Mouse (Mus musculus): ENCODE results near the gene Pdia5. TPM values are rescaled to one million over a fixed set of nuclear protein-coding genes. Genes with fewer than 3 reads are reported as not detected.

Pdia5 gene
- polyA plus RNA-seq, 1 experiment from 2014 or later, result 22.2 TPM

GRCm38 (mm10) chr16:35508581-35508980, 17.9 kb upstream of the Pdia5 start:
- peak; percentile 56 for DNase-seq (ENCODE audit: low read depth, low spot score)
- in situ Hi-C loops (cut with MboI; ENCODE audit: low pct_unique_long_range_greater_than_20kb), result no loop called here
- no peak for TF ChIP-seq CTCF (IDR thresholded peaks at IDR 0.05)

DNA sequence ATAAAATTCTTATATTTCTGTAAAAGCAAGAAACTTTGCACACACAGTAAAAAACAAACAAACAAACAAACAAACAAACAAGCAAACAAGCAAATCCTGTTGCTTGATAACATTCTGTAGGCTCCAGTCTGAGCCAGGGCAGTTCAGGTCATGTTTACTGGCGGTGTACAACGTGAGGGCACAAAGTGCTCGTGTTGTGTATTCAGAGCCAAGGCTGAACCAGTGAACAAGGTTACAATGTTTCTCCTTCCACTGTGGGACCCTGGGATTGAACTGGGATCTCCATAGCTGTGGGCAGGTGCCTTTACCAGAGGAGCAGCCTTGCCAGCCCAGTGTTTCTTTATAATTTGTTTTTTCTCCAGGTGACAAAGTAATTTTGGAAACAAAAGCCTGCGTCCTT, 15.1 kb upstream of the Pdia5 start:
- H3K27me3 ChIP-seq, result no peaks in the 10 kb centered on the region
- in situ Hi-C loops (cut with MboI; ENCODE audit: low pct_unique_long_range_greater_than_20kb), result no loop called here
- ATAC-seq, result no peak
- ChIA-PET CTCF (no interaction called here), POLR2A (interaction anchor here (0.8 kb wide), 1 partner anchor 10 kb away, joined by 3 read pairs; no protein-coding TSS in a partner anchor)
- DNase-seq (ENCODE audit: low read depth, low spot score), result no peak
- no peak for TF ChIP-seq CTCF (IDR thresholded peaks at IDR 0.05)

More at GRCm38 (mm10) chr16:35508581-35508980, 17.9 kb upstream of the Pdia5 start:
- POLR2A ChIA-PET, result interaction anchor here (0.7 kb wide), 1 partner anchor 97 kb away, joined by 3 read pairs; no protein-coding TSS in a partner anchor
- CTCF ChIA-PET, result interaction anchor here (1.4 to 2.0 kb wide), 3 partner anchors 16 to 32 kb away, joined by 3 to 9 read pairs (median 3); partner anchors contain the start of gene Sema5b
- no peak for ATAC-seq
- H3K27me3 ChIP-seq, result no peaks in the 10 kb centered on the region

- no peaks in the 10 kb centered on the region for H3K27me3 ChIP-seq
- POLR2A ChIA-PET, result no interaction called here
- in situ Hi-C loops (cut with MboI; ENCODE audit: low pct_unique_long_range_greater_than_20kb), result no loop called here
- TF ChIP-seq CTCF (IDR thresholded peaks at IDR 0.05), result no peak
- no peak for DNase-seq (ENCODE audit: low read depth, low spot score)
- CTCF ChIA-PET, result interaction anchor here (1.6 kb wide), 1 partner anchor 50 kb away, joined by 4 read pairs; no protein-coding TSS in a partner anchor
- no peak for ATAC-seq
Measured at GRCm38 (mm10) chr16:35504266-35504665, 13.6 kb upstream of the Pdia5 start.

- no peak for TF ChIP-seq CTCF (IDR thresholded peaks at IDR 0.05)
- CTCF ChIA-PET, result no interaction called here
- in situ Hi-C loops (cut with MboI; ENCODE audit: low pct_unique_long_range_greater_than_20kb), result no loop called here
- no peaks in the 10 kb centered on the region for H3K27me3 ChIP-seq
- DNase-seq (ENCODE audit: low read depth, low spot score) (no peak), ATAC-seq (no peak)
- POLR2A ChIA-PET, result no interaction called here
Measured at GRCm38 (mm10) chr16:35502456-35502855, 11.8 kb upstream of the Pdia5 start.

DNA sequence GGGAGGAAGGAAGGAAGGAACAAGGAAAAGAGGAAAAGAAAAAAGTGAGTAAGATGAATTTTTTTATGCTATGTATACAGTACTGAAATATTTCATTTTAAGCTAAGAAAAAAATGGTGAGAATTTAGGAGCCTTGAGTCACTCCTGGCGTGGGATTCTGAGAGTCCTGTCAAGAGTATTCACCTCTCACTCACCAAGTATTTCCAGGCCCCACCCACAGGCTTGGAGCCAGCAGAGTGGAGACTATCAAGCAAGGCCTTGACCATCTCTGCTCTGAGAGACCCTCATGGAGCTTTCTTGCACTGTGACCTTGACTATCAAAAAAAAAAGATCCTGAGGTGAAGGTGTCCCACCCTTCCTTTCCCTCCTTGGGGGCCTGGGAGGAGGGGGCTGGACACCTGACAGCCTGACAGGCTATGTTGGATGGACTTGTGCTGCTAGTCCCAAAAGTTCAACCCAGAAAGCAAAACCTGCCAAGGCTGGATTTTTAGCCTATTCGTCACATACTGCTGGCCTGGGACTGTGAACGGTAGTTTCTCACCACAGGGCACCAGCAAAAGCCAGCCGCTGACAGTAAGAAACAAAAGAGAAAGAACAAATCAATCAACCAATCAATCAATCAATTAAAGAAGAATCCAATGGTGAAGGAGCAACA, 10.6 kb upstream of the Pdia5 start:
- TF ChIP-seq CTCF (IDR thresholded peaks at IDR 0.05), result no peak
- H3K27me3 ChIP-seq, result no peaks in the 10 kb centered on the region
- ChIA-PET CTCF (no interaction called here), POLR2A (interaction anchor here (0.6 kb wide), 1 partner anchor 205 kb away, joined by 6 read pairs; no protein-coding TSS in a partner anchor)
- ATAC-seq (no peak), DNase-seq (ENCODE audit: low read depth, low spot score) (no peak)
- in situ Hi-C loops (cut with MboI; ENCODE audit: low pct_unique_long_range_greater_than_20kb), result no loop called here

DNA sequence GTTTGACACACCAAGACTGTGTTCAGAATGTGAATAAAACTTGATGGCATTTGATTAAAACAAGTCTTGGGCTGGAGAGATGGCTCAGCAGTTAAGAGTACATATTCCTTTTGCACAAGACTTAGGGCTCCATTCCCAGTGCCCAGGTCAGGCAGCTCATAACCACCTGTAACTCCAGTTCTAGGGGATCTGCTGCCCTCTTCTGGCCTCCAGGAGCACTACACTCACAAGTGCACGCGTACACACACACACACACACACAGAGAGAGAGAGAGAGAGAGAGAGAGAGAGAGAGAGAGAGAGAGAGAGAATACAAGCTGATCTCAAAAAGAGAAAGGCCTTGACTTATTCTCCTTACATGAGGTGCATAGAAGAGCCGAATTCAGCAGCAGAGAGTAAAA, 9.7 kb upstream of the Pdia5 start:
- in situ Hi-C loops (cut with MboI; ENCODE audit: low pct_unique_long_range_greater_than_20kb), result no loop called here
- ATAC-seq, result no peak
- CTCF ChIA-PET, result no interaction called here

GRCm38 (mm10) chr16:35489793-35490192, 880 bp downstream of the Pdia5 start:
- ATAC-seq, result no peak
- H3K27me3 ChIP-seq, result peaks cover 29% of the 10 kb centered on the region
- no peak for DNase-seq (ENCODE audit: low read depth, low spot score)
- no peak for TF ChIP-seq CTCF (IDR thresholded peaks at IDR 0.05)
- ChIA-PET POLR2A (interaction anchor here (0.6 kb wide), 1 partner anchor 10 kb away, joined by 4 read pairs; no protein-coding TSS in a partner anchor), CTCF (interaction anchor here (1.3 to 1.5 kb wide), 2 partner anchors 26 to 51 kb away, joined by 4 read pairs; partner anchors contain the start of gene Sema5b)
- in situ Hi-C loops (cut with MboI; ENCODE audit: low pct_unique_long_range_greater_than_20kb), result no loop called here

More for the DNA sequence above, 9.7 kb upstream of the Pdia5 start:
- peaks cover 6% of the 10 kb centered on the region for H3K27me3 ChIP-seq
- DNase-seq (ENCODE audit: low read depth, low spot score), result no peak
- POLR2A ChIA-PET, result no interaction called here
- no peak for TF ChIP-seq CTCF (IDR thresholded peaks at IDR 0.05)

DNA sequence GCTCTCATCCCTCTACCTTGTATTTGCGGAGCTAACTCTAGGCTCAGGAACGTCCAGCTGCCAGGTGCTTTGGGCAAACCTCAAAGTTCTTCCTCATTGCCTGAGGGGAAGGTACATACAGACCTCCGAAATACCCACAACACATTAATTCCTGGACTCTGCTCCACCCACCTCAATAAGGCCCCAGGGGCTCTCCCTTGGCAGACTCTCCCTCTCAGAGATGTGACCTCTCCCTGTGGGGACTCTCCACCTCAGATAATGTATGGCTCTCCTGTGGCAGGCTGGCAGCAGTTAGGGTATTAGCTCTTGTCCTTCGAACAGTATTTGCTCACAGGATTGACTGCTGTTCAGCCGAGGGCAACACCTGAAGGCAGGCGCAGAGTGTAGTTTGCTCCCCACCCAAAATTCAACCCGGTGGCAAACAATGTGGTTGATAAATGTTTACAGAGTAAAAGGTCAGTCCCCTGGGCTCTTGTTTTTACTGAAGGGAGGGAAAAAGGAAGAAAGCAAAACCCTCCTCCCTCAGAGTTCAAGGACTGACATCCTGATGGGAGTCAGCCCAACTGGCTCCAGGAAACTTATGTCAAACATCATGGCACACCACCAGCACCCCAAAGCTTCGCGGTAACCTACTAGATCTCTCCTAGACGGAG, 1.5 kb downstream of the Pdia5 start:
- ChIA-PET CTCF (interaction anchor here (1.3 to 1.5 kb wide), 2 partner anchors 27 to 51 kb away, joined by 4 read pairs; partner anchors contain the start of gene Sema5b), POLR2A (interaction anchor here (0.6 kb wide), 1 partner anchor 10 kb away, joined by 4 read pairs; no protein-coding TSS in a partner anchor)
- no peak for DNase-seq (ENCODE audit: low read depth, low spot score)
- no peak for ATAC-seq
- in situ Hi-C loops (cut with MboI; ENCODE audit: low pct_unique_long_range_greater_than_20kb), result no loop called here
- TF ChIP-seq CTCF (IDR thresholded peaks at IDR 0.05), result no peak
- peaks cover 24% of the 10 kb centered on the region for H3K27me3 ChIP-seq

DNA sequence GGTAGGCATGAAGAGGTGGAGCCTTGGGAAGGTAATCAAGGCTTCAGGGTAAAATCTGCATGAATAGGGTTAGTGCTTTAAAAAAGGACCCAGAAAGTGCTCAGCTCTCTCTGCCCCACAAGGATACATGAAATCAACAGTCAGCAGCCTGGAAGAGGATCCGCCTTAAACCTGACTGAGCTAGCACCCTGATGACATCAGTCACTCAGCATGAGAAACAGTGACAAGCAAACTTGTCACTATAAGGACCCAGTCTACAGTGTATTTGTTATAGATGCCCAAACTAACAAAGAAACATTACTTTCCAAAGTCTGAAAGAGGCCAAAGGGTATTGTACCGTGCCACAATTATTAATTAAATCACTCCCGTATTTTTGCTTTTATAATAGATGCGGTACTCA, 2.9 kb downstream of the Pdia5 start:
- no peak for DNase-seq (ENCODE audit: low read depth, low spot score)
- H3K27me3 ChIP-seq, result peaks cover 10% of the 10 kb centered on the region
- ChIA-PET POLR2A (no interaction called here), CTCF (no interaction called here)
- no peak for TF ChIP-seq CTCF (IDR thresholded peaks at IDR 0.05)
- ATAC-seq, result no peak
- in situ Hi-C loops (cut with MboI; ENCODE audit: low pct_unique_long_range_greater_than_20kb), result no loop called here

DNA sequence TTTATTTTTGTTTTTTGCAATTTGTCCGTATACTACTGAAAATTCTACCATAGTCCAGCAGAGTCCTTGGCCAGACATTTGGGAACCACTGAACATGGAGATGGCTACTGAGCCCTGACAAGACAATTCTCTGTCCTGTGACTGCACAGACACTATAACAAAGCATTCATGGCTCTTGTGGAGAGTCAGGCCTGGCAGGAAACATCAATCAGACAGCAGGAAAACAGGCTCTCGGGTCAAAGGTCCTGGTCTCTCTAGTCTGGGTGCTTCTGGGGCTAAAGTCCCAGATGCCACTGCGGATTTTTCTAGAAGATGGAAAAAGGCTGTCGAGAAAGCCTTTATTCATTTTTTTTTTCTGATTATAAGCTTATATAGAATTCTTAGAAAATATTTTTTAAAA, 3.6 kb downstream of the Pdia5 start:
- no peak for ATAC-seq
- H3K27me3 ChIP-seq, result peaks cover 8% of the 10 kb centered on the region
- ChIA-PET CTCF (interaction anchor here (0.8 kb wide), 1 partner anchor 26 kb away, joined by 3 read pairs; no protein-coding TSS in a partner anchor), POLR2A (no interaction called here)
- DNase-seq (ENCODE audit: low read depth, low spot score), result no peak
- TF ChIP-seq CTCF (IDR thresholded peaks at IDR 0.05), result no peak
- in situ Hi-C loops (cut with MboI; ENCODE audit: low pct_unique_long_range_greater_than_20kb), result no loop called here

DNA sequence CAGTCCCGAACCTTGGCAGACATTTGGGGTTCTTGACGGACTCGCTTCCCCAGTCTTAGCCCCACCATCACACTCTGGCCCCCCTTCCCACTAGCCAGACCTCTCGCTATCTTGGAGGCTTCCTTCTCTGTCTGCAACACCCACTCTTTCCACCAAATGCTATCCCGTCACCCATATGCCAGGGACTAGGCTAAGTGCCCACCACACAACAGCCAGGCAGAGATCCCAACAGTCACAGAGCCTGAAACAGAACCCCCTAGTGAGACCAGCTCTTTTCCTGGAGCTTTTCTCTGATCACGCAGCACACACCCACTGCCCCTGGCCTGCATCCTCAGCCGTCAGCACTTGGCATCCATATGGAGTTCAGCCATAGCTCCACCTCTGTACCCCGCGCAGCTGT, 5.0 kb downstream of the Pdia5 start:
- CTCF ChIA-PET, result interaction anchor here (1.3 kb wide), 1 partner anchor 9 kb away, joined by 4 read pairs; no protein-coding TSS in a partner anchor
- ATAC-seq, result no peak
- in situ Hi-C loops (cut with MboI; ENCODE audit: low pct_unique_long_range_greater_than_20kb), result no loop called here

More for the DNA sequence above, 5.0 kb downstream of the Pdia5 start:
- TF ChIP-seq CTCF (IDR thresholded peaks at IDR 0.05), result no peak
- H3K27me3 ChIP-seq, result no peaks in the 10 kb centered on the region
- no peak for DNase-seq (ENCODE audit: low read depth, low spot score)
- POLR2A ChIA-PET, result no interaction called here
